9 mouse cellular contexts compared by ENCODE assay signal in genomic region chr9:103212654-103213420, GRCm38 (mm10). TPM values are rescaled to one million over a fixed set of nuclear protein-coding genes. Genes with fewer than 3 reads are reported as not detected.
A peak's percentile ranks its signal among the peaks of the same experiment; 100 is the strongest.
DNase-seq lines count a peak whose midpoint lies in the region; ATAC-seq lines count a peak whose summit lies in the region.
"Had no signal": no experiment of that assay in that cellular context is flagged by ENCODE, and none has a peak within 500 bp of the region (broad histone marks: within the 10 kb centered on the region; RNA-seq: fewer than 3 reads in every experiment).

No protein-coding gene starts in this region.

- DNase-seq in kidney, adult 18-20 months = no peak
- peak; percentile 19 for DNase-seq in ZHBTc4 (ENCODE audit: low read depth, low spot score)
- no peak for DNase-seq in embryo, embryonic 9.5 days (ENCODE audit: extremely low spot score)
- no peak for DNase-seq in thymus, postnatal 25 days
- DNase-seq: cerebellum, adult 18-20 months had no signal

- H3K4me3 ChIP-seq in kidney, embryonic 14.5 days (ENCODE audit: low read length) = peak overlapping the region; percentile 19; the same call in 1 of the 2 replicates
- H3K4me3 ChIP-seq in heart, embryonic 16.5 days (ENCODE audit: low read length) = peak overlapping the region; percentile 48
- H3K4me3 ChIP-seq in lung, embryonic 16.5 days (ENCODE audit: low read length) = peak overlapping the region; percentile 22
- H3K4me3 ChIP-seq: forebrain, embryonic 12.5 days had no signal

- H3K36me3 ChIP-seq in kidney, embryonic 14.5 days (ENCODE audit: control insufficient read depth, insufficient read depth, low read length) = no peaks in the 10 kb centered on the region
- H3K36me3 ChIP-seq in heart, embryonic 16.5 days (ENCODE audit: control insufficient read depth, insufficient read depth) = no peaks in the 10 kb centered on the region
- no peaks in the 10 kb centered on the region for H3K36me3 ChIP-seq in lung, embryonic 16.5 days (ENCODE audit: control insufficient read depth, insufficient read depth, low read length)
- H3K36me3 ChIP-seq: forebrain, embryonic 12.5 days had no signal

- H3K4me1 ChIP-seq in kidney, embryonic 14.5 days (ENCODE audit: control insufficient read depth, insufficient read depth, low read length) = no peaks in the 10 kb centered on the region
- peaks cover 7% of the 10 kb centered on the region for H3K4me1 ChIP-seq in heart, embryonic 16.5 days (ENCODE audit: control insufficient read depth, insufficient read depth, low read length)
- no peaks in the 10 kb centered on the region for H3K4me1 ChIP-seq in lung, embryonic 16.5 days (replicated peaks; ENCODE audit: control insufficient read depth, insufficient read depth, low read length)
- H3K4me1 ChIP-seq: forebrain, embryonic 12.5 days had no signal

- no peak overlapping the region for H3K27ac ChIP-seq in kidney, embryonic 14.5 days (ENCODE audit: low read depth, low read length)
- H3K27ac ChIP-seq in heart, embryonic 16.5 days (ENCODE audit: low read length) = no peak overlapping the region; the same call in 1 of the 2 replicates
- no peak overlapping the region for H3K27ac ChIP-seq in lung, embryonic 16.5 days (ENCODE audit: low read length)
- H3K27ac ChIP-seq: forebrain, embryonic 12.5 days had no signal

- H3K9ac ChIP-seq in kidney, embryonic 14.5 days (ENCODE audit: low read depth, low read length) = no peak overlapping the region
- H3K9ac ChIP-seq in heart, embryonic 16.5 days (ENCODE audit: low read length) = 0 out of 2 replicates have a peak overlapping the region, but pooled peaks have one; percentile 21
- no peak overlapping the region for H3K9ac ChIP-seq in lung, embryonic 16.5 days (ENCODE audit: low read length)
- H3K9ac ChIP-seq: forebrain, embryonic 12.5 days had no signal

- 59% methylated on average over 28 of the region's 28 CpGs for WGBS in kidney, embryonic 14.5 days
- 55% methylated on average over 28 of the region's 28 CpGs for WGBS in heart, embryonic 16.5 days
- WGBS in lung, embryonic 16.5 days = 55% methylated on average over 28 of the region's 28 CpGs

- no peaks in the 10 kb centered on the region for H3K27me3 ChIP-seq in kidney, embryonic 14.5 days (ENCODE audit: control insufficient read depth, insufficient read depth, low read length)
- H3K27me3 ChIP-seq in heart, embryonic 16.5 days (ENCODE audit: control insufficient read depth, insufficient read depth, low read length) = no peaks in the 10 kb centered on the region
- H3K27me3 ChIP-seq in lung, embryonic 16.5 days (ENCODE audit: control insufficient read depth, insufficient read depth, low read depth, low read length) = no peaks in the 10 kb centered on the region
- H3K27me3 ChIP-seq: forebrain, embryonic 12.5 days had no signal

- ATAC-seq in kidney, embryonic 14.5 days (ENCODE audit: low FRiP score, low TSS enrichment) = no peak
- no peak for ATAC-seq in heart, embryonic 16.5 days (replicated peaks; ENCODE audit: extremely low read depth, insufficient read depth, low FRiP score)
- ATAC-seq in lung, embryonic 16.5 days (ENCODE audit: low read depth) = 0 out of 2 replicates have a peak, but pooled peaks have one; percentile 38

- peak overlapping the region; percentile 35 for H3K4me2 ChIP-seq in kidney, embryonic 14.5 days (replicated peaks; ENCODE audit: low read depth, low read length)
- peak overlapping the region; percentile 49 for H3K4me2 ChIP-seq in heart, embryonic 16.5 days (ENCODE audit: low read depth, low read length)
- peak overlapping the region; percentile 37 for H3K4me2 ChIP-seq in lung, embryonic 16.5 days (ENCODE audit: low read depth, low read length)
- H3K4me2 ChIP-seq: forebrain, embryonic 12.5 days had no signal

- H3K9me3 ChIP-seq in kidney, embryonic 14.5 days (ENCODE audit: control insufficient read depth, low read length) = no peaks in the 10 kb centered on the region
- H3K9me3 ChIP-seq in heart, embryonic 16.5 days (replicated peaks; ENCODE audit: control insufficient read depth, low read length) = no peaks in the 10 kb centered on the region
- H3K9me3 ChIP-seq in lung, embryonic 16.5 days (ENCODE audit: control insufficient read depth, low read length) = no peaks in the 10 kb centered on the region
- H3K9me3 ChIP-seq: forebrain, embryonic 12.5 days had no signal

RNA-seq across cellular contexts. Expression of gene Srprb, which starts 10.9 kb away (rescaled TPM):
- polyA plus RNA-seq in kidney, embryonic 14.5 days (2014; fragmentation: Nextera tagmentation; extraction: Ambion mirVana) = 48.0 and 63.6 TPM in 2 replicates
- polyA plus RNA-seq in heart, embryonic 16.5 days (2015; fragmentation: Nextera tagmentation; extraction: Ambion mirVana) = 42.6 and 46.7 TPM in 2 replicates
- 59.1 and 60.9 TPM in 2 replicates for polyA plus RNA-seq in lung, embryonic 16.5 days (2015; fragmentation: Nextera tagmentation; extraction: Ambion mirVana)

RNA-seq across cellular contexts. Expression of gene Gm20425, which starts 17.3 kb away (rescaled TPM):
- polyA plus RNA-seq in kidney, embryonic 14.5 days (2014; fragmentation: Nextera tagmentation; extraction: Ambion mirVana) = 1.4 TPM in 1 of 2 replicates, not detected in the other
- 4.4 TPM in 1 of 2 replicates, not detected in the other for polyA plus RNA-seq in heart, embryonic 16.5 days (2015; fragmentation: Nextera tagmentation; extraction: Ambion mirVana)
- 0.50 and 5.7 TPM in 2 replicates for polyA plus RNA-seq in lung, embryonic 16.5 days (2015; fragmentation: Nextera tagmentation; extraction: Ambion mirVana)

RNA-seq across cellular contexts. Expression of gene Trf, which starts 17.4 kb away (rescaled TPM):
- 12.8 and 17.2 TPM in 2 replicates for polyA plus RNA-seq in kidney, embryonic 14.5 days (2014; fragmentation: Nextera tagmentation; extraction: Ambion mirVana)
- 52.4 and 64.3 TPM in 2 replicates for polyA plus RNA-seq in heart, embryonic 16.5 days (2015; fragmentation: Nextera tagmentation; extraction: Ambion mirVana)
- 161 and 437 TPM in 2 replicates for polyA plus RNA-seq in lung, embryonic 16.5 days (2015; fragmentation: Nextera tagmentation; extraction: Ambion mirVana)
